In the genomic region with DNA sequence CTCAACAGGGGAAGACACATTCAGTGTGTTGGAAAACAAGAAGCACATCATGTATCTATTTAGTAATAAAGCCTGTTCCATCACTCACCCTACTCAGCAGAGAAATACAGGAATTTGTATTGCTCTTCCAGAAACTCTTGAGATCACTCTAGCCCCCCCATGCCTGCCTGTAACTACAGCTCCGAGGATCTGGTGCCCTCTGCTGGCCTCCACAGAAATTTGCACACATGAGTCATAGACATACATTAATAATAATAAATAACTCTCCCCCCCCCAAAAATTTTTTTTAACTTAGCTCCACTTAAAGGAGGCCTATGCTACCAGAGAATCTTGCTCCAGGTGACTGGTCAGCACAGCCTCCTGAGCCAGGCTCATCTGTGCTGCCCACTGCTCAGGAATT, we compare ENCODE assay signal across 9 mouse cellular contexts. TPM values are rescaled to one million over a fixed set of nuclear protein-coding genes. Genes with fewer than 3 reads are reported as not detected.
A peak's percentile ranks its signal among the peaks of the same experiment; 100 is the strongest.
DNase-seq lines count a peak whose midpoint lies in the region; ATAC-seq and TF ChIP-seq lines count a peak whose summit lies in the region.
"Had no signal": no experiment of that assay in that cellular context is flagged by ENCODE, and none has a peak within 500 bp of the region (broad histone marks: within the 10 kb centered on the region; RNA-seq: fewer than 3 reads in every experiment).

No protein-coding gene starts in this region.

- H3K4me3 ChIP-seq in forebrain, embryonic 10.5 days, result no peak overlapping the region
- no peak overlapping the region for H3K4me3 ChIP-seq in forebrain, embryonic 16.5 days (replicated peaks; ENCODE audit: low read length)
- no peak overlapping the region for H3K4me3 ChIP-seq in left cerebral cortex, adult 2 months
- H3K4me3 ChIP-seq in ES-E14 (ENCODE audit: insufficient read depth in 1 of 2, low read depth in 1 of 2, low read length in 2 of 2, poor library complexity in 1 of 2, severe bottlenecking in 1 of 2), result no peak overlapping the region
- H3K4me3 ChIP-seq: hindbrain, embryonic 15.5 days had no signal

- H3K27me3 ChIP-seq in forebrain, embryonic 10.5 days (ENCODE audit: poor library complexity, severe bottlenecking), result no peaks in the 10 kb centered on the region
- H3K27me3 ChIP-seq in forebrain, embryonic 16.5 days (replicated peaks; ENCODE audit: control insufficient read depth, insufficient read depth, low read length), result no peaks in the 10 kb centered on the region
- H3K27me3 ChIP-seq: hindbrain, embryonic 15.5 days had no signal

- no peaks in the 10 kb centered on the region for H3K4me1 ChIP-seq in forebrain, embryonic 10.5 days
- H3K4me1 ChIP-seq in forebrain, embryonic 16.5 days (replicated peaks; ENCODE audit: control insufficient read depth, insufficient read depth, low read length), result no peaks in the 10 kb centered on the region; the same call in 1 of the 2 replicates
- H3K4me1 ChIP-seq in ES-E14 (ENCODE audit: control insufficient read depth in 2 of 2, insufficient read depth in 2 of 2, low read length in 2 of 2, poor library complexity in 1 of 2), result no peaks in the 10 kb centered on the region
- H3K4me1 ChIP-seq: hindbrain, embryonic 15.5 days had no signal

- TF ChIP-seq CTCF in left cerebral cortex, adult 2 months (IDR thresholded peaks at IDR 0.05), result peak; percentile 67

- no peak overlapping the region for H3K4me2 ChIP-seq in forebrain, embryonic 16.5 days (ENCODE audit: low read length)
- H3K4me2 ChIP-seq: hindbrain, embryonic 15.5 days had no signal

- no peak overlapping the region for H3K9ac ChIP-seq in forebrain, embryonic 16.5 days (replicated peaks; ENCODE audit: low read depth, low read length)
- H3K9ac ChIP-seq in ES-E14 (ENCODE audit: insufficient read depth, low read depth, low read length, poor library complexity, severe bottlenecking), result no peak overlapping the region
- H3K9ac ChIP-seq: hindbrain, embryonic 15.5 days had no signal

- H3K36me3 ChIP-seq in forebrain, embryonic 10.5 days (replicated peaks), result peaks cover 91% of the 10 kb centered on the region
- peaks cover 25% of the 10 kb centered on the region for H3K36me3 ChIP-seq in forebrain, embryonic 16.5 days (ENCODE audit: control insufficient read depth, insufficient read depth)
- H3K36me3 ChIP-seq in ES-E14 (ENCODE audit: control insufficient read depth, insufficient read depth, low read length, poor library complexity, severe bottlenecking), result peaks cover 2% of the 10 kb centered on the region; the same call in 1 of the 2 replicates

- in situ Hi-C loops in ES-E14 (cut with MboI; ENCODE audit: low sequenced_read_pairs in 2 of 2, unreplicated experiment in 2 of 2), result no loop called here

- no peak for ATAC-seq in forebrain, embryonic 16.5 days
- peak; percentile 62 for ATAC-seq in megakaryocyte, adult 5-6 weeks (ENCODE audit: poor library complexity, severe bottlenecking)

- WGBS in forebrain, embryonic 10.5 days, result 25% methylated on average over 1 of the region's 1 CpGs
- WGBS in forebrain, embryonic 16.5 days, result 25% methylated on average over 1 of the region's 1 CpGs

- DNase-seq in forebrain, embryonic 10.5 days (ENCODE audit: extremely low spot score, low spot score), result peak; percentile 23
- DNase-seq in left cerebral cortex, adult 2 months (ENCODE audit: extremely low spot score in 1 of 2, low spot score in 2 of 2), result peak in 1 of 2 experiments; percentile 40
- no peak for DNase-seq in left cerebral cortex, adult 9 months (ENCODE audit: low spot score in 2 of 2)
- peak; percentile 9 for DNase-seq in ES-E14 (ENCODE audit: low read depth, low spot score)
- DNase-seq in embryo, embryonic 11 days, result peak; percentile 56
- peak; percentile 55 to 59 for DNase-seq in thymus, postnatal 36 days

- no peaks in the 10 kb centered on the region for H3K9me3 ChIP-seq in forebrain, embryonic 10.5 days
- no peaks in the 10 kb centered on the region for H3K9me3 ChIP-seq in forebrain, embryonic 16.5 days (ENCODE audit: control insufficient read depth, low read length)
- no peaks in the 10 kb centered on the region for H3K9me3 ChIP-seq in ES-E14 (ENCODE audit: control insufficient read depth, insufficient read depth, low read depth, low read length)
- H3K9me3 ChIP-seq: hindbrain, embryonic 15.5 days had no signal

- H3K27ac ChIP-seq in forebrain, embryonic 10.5 days, result no peak overlapping the region
- H3K27ac ChIP-seq in forebrain, embryonic 16.5 days (ENCODE audit: low read length), result no peak overlapping the region
- H3K27ac ChIP-seq in left cerebral cortex, adult 2 months, result peak overlapping the region; percentile 26
- no peak overlapping the region for H3K27ac ChIP-seq in ES-E14 (ENCODE audit: insufficient read depth, low read depth, low read length, poor library complexity, severe bottlenecking)
- H3K27ac ChIP-seq: hindbrain, embryonic 15.5 days had no signal

- intact Hi-C loops in left cerebral cortex, adult 2 months (cut with DNase I), result no loop called here

TF ChIP-seq in ES-E14, 5 proteins besides CTCF, POLR2A, EP300 and RAD21:
- TF ChIP-seq ZC3H11A (IDR thresholded peaks at IDR 0.05; ENCODE audit: borderline replicate concordance, low read depth, low read length) (no peak), ZNF384 (IDR thresholded peaks at IDR 0.05; ENCODE audit: low read depth, low read length) (no peak), MAFK (IDR thresholded peaks at IDR 0.05; ENCODE audit: insufficient read depth, low read depth, low read length) (no peak), HCFC1 (IDR thresholded peaks at IDR 0.05; ENCODE audit: borderline replicate concordance, insufficient read depth, low read length) (no peak), CHD2 (IDR thresholded peaks at IDR 0.05; ENCODE audit: low read depth, low read length) (no peak)

RNA-seq across cellular contexts. Expression of a gene that starts 16.2 kb away (rescaled TPM):
- polyA plus RNA-seq in forebrain, embryonic 10.5 days (2016; fragmentation: Nextera tagmentation; extraction: Ambion mirVana), result 3.7 and 5.2 TPM in 2 replicates
- polyA plus RNA-seq in forebrain, embryonic 16.5 days (2015; fragmentation: Nextera tagmentation; extraction: Ambion mirVana), result 11.9 and 12.5 TPM in 2 replicates
- 100 to 1,000 TPM in 1 of 2 experiments, 10 to 100 TPM in 1; 97.7 to 101 TPM for total RNA-seq in left cerebral cortex, adult 2 months (2021)
- 6.0 TPM in 2 replicates for total RNA-seq in ES-E14 (2012; rRNA removed)
- 3.3 and 5.2 TPM in 2 replicates for total RNA-seq in megakaryocyte, adult 5-6 weeks (2015)
- 3.9 and 5.0 TPM in 2 replicates for total RNA-seq in megakaryocyte, adult 5-6 weeks (2017)

RNA-seq across cellular contexts. Expression of a gene that starts 16.6 kb away (rescaled TPM):
- polyA plus RNA-seq in forebrain, embryonic 10.5 days (2016; fragmentation: Nextera tagmentation; extraction: Ambion mirVana), result 4.7 and 6.5 TPM in 2 replicates
- polyA plus RNA-seq in forebrain, embryonic 16.5 days (2015; fragmentation: Nextera tagmentation; extraction: Ambion mirVana), result 5.2 and 7.1 TPM in 2 replicates
- 10 to 100 TPM; 30.0 to 33.6 TPM for total RNA-seq in left cerebral cortex, adult 2 months (2021)
- 22.4 and 31.6 TPM in 2 replicates for total RNA-seq in ES-E14 (2012; rRNA removed)
- 9.9 and 11.3 TPM in 2 replicates for total RNA-seq in megakaryocyte, adult 5-6 weeks (2015)
- 11.6 and 18.0 TPM in 2 replicates for total RNA-seq in megakaryocyte, adult 5-6 weeks (2017)

Comparison
In these comparisons a context has a peak if more than half of its experiments do, and no peak if none do; other contexts are left out.
1. DNase-seq: peak in forebrain, embryonic 10.5 days (single experiment), ES-E14 (single experiment), embryo, embryonic 11 days (single experiment) and thymus, postnatal 36 days (2 of 2); none in left cerebral cortex, adult 9 months (0 of 2).
2. RNA of a gene that starts 16.2 kb away (total RNA-seq): 97.7 to 101 TPM in left cerebral cortex, adult 2 months; 6.0 TPM in ES-E14 and 3.3 to 5.2 TPM in megakaryocyte, adult 5-6 weeks; every median in the first group is over 10 times any median in the second.